Mouse (Mus musculus) bone marrow, adult 2 months (tissue): ENCODE results near the gene Dkk3.

Source experiments
- CTCF ChIP-seq: fragments of 200-500 bp; IDR thresholded peaks from 2 replicates; pipeline ENCODE4 v1.5.1; 2011; ENCODE audit warnings: low read length, control low read depth; ENCODE audit not compliant: control insufficient read depth, insufficient read depth
- POLR2A ChIP-seq: fragments of 200-500 bp; IDR thresholded peaks from 2 replicates; pipeline ENCODE4 v1.6.1; 2011; ENCODE audit warnings: low read depth, mild to moderate bottlenecking, control low read depth, low read length, borderline replicate concordance; ENCODE audit not compliant: control insufficient read depth

- no peak for TF ChIP-seq CTCF
- TF ChIP-seq POLR2A = no peak
Measured at GRCm38 (mm10) chr7:112119248-112119647, 39.6 kb downstream of the Dkk3 start.
